Mouse (Mus musculus) ovary, adult 18-20 months (tissue): Measurements from ENCODE around the gene Dlgap4.
A peak's percentile ranks its signal among the peaks of the same experiment; 100 is the strongest.

ENCODE experiments used
- DNase-seq: peaks from one replicate; pipeline ENCODE4 v3.0.0; 2022; ENCODE audit warnings: low spot score, mixed read lengths

Gene Dlgap4

GRCm38 (mm10) chr2:156803698-156804372, 190.3 kb downstream of the Dlgap4 start:
- no peak for DNase-seq

DNA sequence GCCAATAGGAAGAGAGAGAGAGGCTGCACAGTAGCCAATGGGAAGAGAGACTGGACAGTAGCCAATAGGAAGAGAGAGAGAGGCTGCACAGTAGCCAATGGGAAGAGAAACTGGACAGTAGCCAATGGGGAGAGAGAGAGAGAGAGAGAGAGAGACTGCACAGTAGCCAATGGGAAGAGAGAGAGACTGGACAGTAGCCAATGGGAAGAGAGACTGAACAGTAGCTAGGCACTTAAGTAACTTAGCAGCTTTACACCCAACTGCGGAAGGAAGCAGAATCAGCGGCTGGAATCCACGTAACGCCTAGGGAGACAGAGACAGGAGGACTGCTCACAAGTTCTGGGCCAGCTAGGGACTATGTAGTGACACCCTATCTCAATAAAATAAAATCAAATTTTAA, 191.1 kb downstream of the Dlgap4 start:
- DNase-seq, result no peak

- no peak for DNase-seq
Measured at GRCm38 (mm10) chr2:156806886-156807285, 193.4 kb downstream of the Dlgap4 start.

GRCm38 (mm10) chr2:156809579-156809978, 196.1 kb downstream of the Dlgap4 start:
- DNase-seq, result peak; percentile 15

- DNase-seq, result no peak
Measured at GRCm38 (mm10) chr2:156810716-156811115, 197.2 kb downstream of the Dlgap4 start.

DNA sequence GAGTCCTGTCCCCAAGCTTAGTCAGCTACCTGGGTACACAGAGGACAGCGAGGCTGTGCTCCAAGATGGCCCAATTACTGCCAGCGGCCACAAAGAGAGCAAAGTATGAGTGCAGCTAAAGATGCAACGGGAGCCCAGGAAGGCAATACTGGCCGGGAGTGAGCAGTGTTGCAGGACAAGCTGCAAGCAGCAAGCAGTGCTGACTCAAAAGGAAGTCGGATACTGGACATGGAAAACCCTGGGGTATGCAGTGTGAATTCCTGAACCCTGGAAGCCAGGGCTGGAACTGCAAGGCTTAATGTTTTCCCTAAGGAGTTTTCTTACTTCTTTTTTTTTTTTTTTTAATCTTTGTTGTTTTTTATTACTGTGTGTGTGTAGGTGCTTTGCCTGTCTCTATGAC, 198.1 kb downstream of the Dlgap4 start:
- no peak for DNase-seq
